Mouse (Mus musculus) lung, postnatal 0 days (tissue): ENCODE results near the gene Tcn2.

Source experiments
- CTCF ChIP-seq: IDR thresholded peaks from 2 replicates; pipeline ENCODE4 v1.5.1; 2016; ENCODE audit warnings: antibody characterized with exemption, mild to moderate bottlenecking
- EP300 ChIP-seq: IDR thresholded peaks from 2 replicates; pipeline ENCODE4 v1.6.1; 2016; ENCODE audit warnings: antibody characterized with exemption, mild to moderate bottlenecking, control low read depth

DNA sequence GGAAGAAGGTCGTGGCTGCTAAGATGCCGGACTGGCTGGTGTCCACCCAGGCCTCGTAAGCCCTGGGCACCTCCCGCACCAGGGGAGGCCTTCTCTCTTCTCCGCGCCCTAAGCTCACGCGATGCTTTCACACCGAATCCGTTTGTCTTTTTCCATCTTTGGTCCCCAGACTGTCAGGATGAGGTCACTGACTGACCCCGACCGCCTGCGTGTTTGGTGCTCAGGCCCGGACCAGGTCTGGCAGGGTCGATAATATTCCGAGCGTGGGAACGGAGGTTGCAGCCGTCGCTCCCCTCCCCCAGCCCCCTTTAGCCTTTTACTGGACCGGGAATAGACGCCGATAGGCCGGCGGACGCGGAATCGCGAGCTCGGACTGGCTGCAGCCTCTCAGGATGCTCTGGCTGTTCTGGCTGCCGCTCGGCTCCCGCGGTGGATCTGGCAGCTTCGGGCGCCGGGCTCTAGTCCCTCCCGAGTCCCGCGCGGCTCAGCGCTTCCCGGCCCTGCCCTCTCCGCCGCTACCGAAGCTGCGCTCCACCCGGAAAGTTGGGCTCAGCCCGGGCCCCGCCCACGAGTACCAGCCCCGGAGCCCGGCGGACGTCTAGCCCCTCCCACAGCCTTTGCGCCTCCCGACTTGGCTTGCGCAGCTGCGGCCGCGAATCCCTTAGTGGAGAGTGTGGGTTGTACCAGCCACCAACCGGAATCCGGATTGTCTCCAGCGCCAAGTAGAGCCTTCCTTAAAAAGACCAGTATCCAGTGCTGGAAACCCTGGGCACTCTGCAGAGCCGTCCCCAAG, 18.4 kb downstream of the Tcn2 start:
- TF ChIP-seq CTCF (no peak), EP300 (no peak)
